Mouse (Mus musculus): Measurements from ENCODE around the gene Ece1. TPM values are rescaled to one million over a fixed set of nuclear protein-coding genes. Genes with fewer than 3 reads are reported as not detected.
"Not testable (repeated sequence)": the region's sequence is repeated elsewhere in the genome, so short reads cannot be mapped to it uniquely, and the experiment has no call there.

The Ece1 gene
- total RNA-seq, 2 experiments from 2014 or later: 55.7 to 67.8 TPM

DNA sequence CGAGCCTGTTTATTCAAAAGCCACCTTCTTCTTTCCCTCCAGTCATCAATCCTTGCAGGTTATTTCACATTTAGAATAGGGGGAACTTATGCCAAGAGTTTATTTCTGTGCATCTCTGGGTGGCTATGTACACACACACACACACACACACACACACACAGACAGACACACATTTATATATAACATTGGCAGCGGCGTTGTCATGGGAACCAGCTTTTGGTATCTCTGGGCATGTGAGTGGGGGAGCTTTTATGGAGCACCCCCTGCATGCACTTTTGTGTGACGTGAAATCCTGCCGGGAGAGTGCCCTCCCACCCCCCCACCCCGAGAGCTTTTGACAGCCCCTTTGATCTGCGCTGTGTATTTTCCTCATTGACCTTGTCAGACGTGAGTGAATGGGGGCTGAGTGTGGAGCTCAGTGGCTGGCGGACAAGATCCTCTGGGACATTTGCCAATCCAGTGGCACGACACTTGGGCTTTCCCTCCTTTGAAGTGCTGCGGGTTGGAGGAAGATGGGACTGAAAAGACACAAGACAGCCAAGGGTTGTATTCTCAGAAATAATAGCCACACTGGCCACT lies 117.1 kb downstream of the Ece1 start:
- not testable (repeated sequence) for DNase-seq (ENCODE audit: low spot score in 2 of 2)

DNA sequence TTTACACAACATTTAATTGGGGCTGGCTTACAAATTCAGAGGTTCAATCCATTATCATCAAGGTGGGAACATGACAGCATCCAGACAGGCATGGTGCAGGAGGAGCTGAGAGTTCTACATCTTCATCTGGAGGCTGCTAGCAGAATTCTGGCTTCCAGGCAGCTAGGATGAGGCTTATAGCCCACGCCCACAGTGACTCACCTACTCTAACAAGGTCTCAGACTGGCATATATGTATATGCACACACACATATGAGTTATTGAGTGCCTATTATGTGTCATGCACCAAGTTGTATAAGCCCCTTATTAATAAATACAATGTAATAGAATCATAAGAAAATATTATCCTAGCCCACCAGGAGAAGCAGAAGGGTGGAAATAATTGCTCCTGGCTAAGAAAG lies 120.8 kb downstream of the Ece1 start:
- DNase-seq (ENCODE audit: low spot score in 2 of 2): no peak

DNA sequence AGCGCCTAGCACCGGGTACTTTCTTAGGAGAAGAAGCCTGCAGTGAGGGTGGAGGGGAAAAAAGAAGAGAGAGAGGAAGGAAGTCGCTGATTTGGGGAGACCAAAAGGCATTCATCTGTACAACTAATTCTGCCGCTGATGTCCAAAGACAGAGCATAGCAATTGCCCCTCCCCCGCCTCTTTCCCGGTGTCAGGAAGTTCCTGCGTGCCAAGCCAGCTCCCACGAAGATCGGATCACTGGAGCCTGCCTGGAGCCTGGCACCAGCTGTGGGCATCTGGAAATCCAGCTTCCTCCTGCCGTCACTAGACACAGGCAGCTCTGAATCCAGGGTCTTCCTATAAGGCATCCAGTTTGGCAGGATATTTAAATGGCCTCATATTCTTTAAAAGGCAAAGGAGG lies 122.2 kb downstream of the Ece1 start:
- no peak for DNase-seq (ENCODE audit: low spot score in 2 of 2)

DNA sequence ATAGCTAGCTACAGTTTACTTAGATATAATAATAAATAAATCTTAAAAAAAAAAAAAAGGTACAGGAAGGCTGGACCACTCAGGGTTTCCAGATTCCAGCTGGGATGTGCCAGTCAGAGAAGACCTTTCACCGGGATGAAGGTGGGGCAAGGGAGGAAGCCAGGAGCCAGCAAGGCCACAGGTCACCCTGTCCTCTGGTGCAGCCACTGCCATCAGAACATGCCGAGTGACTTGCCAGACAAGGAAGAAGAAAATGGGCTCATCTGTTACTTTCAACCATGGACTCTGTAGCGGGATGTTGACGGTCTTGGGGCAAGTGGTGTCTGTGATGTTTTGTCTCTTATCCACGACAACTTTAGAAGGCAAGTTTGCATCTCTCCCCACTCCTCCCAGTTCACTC lies 122.7 kb downstream of the Ece1 start:
- DNase-seq (ENCODE audit: low spot score in 2 of 2): no peak

DNA sequence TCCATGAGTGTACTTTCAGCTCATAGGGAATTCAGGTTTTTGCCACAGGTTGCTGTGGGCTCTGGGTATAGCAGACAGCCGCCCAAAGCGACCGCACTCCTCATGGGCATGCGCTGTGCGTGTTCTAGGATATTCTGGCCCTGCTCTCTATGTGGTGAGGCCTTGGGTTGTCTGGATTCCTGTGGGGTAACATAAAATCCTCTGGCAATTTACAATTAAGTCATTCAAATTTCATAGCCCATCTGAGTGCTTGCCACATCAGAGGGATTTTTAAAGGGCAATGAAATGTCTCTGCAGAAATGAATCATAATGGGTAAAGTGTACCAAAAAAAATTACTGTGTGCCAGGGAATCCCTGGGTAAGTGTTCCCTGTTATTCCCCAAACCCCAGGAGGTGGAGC lies 127.4 kb downstream of the Ece1 start:
- DNase-seq (ENCODE audit: low spot score in 2 of 2): no peak

DNA sequence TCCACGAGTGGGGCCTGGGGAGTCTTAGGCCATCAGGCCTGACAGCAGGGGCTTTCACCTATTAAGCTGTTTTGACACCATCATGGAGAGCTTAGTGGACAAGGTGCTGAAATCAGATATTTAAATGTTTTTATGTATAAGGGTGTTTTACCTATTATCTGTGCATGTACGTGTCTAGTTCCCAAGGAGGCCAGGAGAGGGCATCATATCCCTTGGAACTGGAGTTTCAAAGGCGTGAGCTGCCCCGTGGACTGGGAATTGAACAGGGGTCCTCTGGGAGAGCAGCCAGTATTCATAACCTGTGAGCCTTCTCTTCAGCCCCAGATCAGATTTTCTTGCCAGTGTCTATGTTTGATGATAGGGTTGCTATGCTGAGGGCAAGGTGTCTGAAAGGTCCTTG lies 128.4 kb downstream of the Ece1 start:
- DNase-seq (ENCODE audit: low spot score in 2 of 2): no peak

DNA sequence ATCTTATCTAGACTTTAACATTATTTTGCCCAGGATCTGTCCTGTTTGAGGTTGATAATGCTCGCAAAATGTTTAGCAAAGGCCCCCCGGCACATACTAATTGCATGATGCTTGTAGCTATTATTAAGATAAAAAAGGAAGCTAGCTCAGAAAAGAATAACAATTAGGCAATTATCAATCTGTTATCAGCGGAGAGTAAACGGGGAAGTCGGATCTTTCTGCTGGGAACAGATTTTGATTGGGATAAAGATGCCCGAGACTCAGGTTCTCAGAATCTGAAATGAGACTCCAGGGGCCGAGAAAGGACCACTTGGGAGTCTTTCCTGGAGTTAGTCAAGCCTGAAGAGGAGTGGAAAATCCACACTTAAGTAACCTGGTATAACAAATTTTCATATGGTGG lies 129.2 kb downstream of the Ece1 start:
- no peak for DNase-seq (ENCODE audit: low spot score in 2 of 2)

DNA sequence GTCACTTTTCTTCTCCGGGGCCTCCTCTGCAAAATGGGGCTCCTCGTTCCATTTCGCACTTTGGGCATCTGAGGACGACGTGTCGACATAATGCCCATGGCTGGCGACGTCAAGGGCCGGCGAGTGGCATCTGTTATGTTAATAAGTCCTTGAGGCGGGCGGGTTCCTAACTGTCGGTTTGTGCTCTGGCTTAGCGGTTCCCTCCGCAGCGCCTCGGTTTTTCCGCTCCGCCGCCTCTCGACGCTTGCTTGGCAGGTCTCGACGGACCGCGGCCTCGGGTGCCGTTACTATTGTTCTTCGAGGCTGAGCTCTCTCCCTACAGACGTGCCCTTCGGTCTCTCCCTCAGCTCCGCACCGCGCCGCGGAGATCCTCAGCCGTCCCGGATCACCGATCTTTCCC lies 130.9 kb downstream of the Ece1 start, which contains the start of gene Eif4g3:
TSS of gene Eif4g3 (plus strand) at position 133 of the 400 bp plus-strand sequence.
- no peak for DNase-seq (ENCODE audit: low spot score in 2 of 2)

DNA sequence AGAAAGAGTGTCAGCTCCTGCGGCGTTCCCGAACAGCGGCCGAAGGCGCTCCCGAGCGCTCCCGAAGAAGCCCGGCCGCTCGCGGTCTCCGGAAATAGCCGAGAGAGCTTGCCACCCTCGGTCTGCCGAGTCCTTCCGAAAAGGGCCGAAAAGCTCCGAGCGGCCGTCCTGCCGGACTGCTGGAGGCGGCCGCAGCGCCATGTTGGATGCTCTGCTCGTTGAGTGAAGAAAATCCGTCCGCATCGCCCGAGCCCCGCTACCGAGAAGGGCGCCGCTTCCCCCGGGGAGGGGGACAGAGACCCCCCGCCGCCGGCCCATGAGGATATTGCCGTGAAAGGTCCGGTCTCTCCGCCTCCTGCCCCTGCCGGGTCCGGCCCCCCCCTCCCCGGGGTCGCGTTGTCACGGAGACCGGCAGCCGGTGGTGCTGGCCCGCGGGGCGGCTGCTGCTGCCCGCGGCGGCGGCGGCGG lies 131.3 kb downstream of the Ece1 start:
- peak; percentile 100 for DNase-seq (ENCODE audit: low spot score in 2 of 2)

DNA sequence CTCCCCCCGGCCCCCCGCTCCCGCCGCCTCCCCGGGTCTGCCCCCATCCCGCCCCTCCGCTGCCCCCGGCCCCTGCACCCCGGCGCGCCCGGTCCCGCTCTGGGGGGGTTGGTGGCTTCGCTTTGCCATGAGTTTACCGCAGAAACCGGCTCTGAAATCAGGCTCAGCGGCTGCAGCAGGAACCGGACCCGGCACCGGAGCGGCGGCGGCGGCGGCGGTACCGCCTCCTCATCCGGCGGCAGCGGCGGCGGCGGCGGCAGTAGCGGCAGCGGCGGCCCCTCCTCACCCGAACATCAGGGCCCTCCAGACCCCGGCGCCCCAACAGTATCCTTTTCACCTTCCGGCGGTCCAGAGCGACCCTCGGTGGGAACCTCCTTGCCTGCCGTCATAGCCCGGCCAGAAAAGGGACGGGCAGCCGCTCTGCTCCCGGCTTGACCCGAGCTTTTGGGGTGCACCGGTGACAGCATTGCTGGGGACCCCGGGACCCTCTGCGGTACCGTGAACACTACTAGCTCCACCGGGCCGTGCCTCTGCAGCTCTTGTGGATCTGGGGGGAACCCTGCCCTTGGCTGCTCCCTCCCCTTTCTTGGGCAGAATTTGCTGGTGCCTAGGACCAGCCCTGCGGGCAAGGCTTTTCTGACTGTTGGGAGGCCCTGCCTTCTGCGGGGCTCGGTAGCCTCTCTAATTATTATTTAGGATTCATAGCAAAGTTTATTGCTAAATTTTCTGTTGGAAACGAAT lies 132.0 kb downstream of the Ece1 start:
- peak; percentile 55 to 57 for DNase-seq (ENCODE audit: low spot score in 2 of 2)

DNA sequence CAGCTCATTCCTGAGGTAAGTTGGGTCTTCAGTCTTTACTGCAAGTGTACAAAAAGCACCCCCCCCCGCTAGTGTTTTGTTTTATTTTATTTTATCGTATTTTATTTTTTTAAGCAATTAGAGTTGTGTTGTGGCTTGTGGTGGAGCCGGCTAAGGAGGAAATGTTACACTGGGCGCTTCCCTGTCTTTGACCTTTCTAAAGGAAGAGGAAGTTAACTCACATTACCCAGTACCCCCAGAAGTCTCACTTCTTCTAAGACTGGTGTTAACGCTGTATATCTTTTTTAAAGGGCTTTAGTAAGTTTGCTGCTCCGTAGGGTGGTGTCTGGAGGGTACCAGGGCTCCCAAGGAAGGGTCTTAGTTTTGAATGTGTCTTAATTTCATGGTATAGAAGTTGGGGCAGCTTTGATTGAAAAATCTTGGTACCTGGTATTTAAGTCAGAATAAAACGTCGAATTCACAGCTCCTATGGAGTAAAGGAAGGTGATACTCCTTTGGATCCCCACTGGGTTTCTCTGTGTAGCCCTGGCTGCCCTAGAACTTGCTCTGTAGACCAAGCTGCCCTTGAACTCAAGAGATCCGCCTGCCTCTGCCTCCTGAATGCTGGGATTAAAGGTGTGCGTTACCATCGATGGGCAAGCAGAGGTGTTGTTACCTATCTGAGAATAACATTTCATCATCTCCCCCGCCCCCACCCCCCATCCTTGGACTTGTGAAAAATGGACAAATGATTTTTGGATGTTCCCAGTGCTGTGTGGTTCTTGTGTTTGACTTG lies 132.7 kb downstream of the Ece1 start:
- DNase-seq (ENCODE audit: low spot score in 2 of 2): no peak

DNA sequence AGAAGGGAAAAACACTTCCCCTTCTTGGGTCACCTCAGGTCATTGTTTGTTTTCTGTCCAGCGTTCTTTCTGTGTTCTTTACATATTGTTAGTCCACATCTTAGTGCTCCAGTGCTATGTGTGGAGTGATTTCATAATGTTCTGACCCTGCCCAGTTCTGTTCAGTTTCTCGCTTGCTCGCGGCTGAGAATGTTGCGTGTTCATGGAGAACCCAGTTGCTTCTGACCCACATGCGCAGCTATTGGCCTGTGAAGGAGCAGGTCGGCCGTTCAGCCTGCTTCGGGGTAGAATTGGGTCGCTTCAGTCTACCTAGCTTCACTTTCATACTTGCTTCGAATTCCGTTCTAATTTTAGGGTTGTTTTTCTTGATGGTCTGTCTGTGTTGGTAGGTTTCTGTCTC lies 133.4 kb downstream of the Ece1 start:
- no peak for DNase-seq (ENCODE audit: low spot score in 2 of 2)

DNA sequence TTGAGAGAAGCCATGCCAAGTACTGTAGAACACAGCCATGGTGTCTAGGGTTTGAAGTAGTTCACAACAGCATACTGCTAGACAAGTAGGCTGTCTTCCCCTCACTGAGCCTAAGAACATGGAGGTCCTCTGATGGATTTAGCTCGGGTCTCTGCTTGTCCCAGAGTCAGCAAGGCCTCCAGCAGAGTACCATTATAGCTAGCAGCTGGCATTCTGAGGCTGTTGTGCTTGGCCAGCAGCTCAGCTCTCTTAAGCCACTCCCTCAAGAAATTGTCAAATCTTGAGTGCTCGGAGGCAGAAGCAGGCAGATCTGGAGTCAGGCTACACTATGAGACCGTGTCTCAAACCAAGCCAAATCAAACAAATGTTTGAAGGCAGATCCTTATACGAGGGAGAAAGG lies 136.2 kb downstream of the Ece1 start:
- no peak for DNase-seq (ENCODE audit: low spot score in 2 of 2)

DNA sequence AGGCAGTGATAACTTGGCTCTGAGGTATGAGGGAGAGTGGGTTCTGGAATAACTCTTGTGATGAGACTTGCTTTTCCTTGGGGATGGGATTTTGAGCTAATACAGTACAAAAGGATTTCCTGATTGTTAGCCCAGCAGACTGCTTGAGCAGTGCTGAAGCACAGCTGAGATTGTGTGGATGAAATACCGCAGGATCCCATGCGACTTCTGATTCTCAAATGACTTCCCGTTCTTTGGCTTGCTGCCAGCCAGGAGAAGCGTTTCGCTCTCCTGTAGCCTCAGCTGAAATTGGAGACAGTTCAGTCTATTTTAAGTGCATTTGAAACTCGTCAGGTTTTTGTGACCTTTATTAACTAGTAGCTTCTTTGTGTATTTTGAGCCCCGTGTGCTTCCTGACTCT lies 138.6 kb downstream of the Ece1 start:
- DNase-seq (ENCODE audit: low spot score in 2 of 2): no peak

DNA sequence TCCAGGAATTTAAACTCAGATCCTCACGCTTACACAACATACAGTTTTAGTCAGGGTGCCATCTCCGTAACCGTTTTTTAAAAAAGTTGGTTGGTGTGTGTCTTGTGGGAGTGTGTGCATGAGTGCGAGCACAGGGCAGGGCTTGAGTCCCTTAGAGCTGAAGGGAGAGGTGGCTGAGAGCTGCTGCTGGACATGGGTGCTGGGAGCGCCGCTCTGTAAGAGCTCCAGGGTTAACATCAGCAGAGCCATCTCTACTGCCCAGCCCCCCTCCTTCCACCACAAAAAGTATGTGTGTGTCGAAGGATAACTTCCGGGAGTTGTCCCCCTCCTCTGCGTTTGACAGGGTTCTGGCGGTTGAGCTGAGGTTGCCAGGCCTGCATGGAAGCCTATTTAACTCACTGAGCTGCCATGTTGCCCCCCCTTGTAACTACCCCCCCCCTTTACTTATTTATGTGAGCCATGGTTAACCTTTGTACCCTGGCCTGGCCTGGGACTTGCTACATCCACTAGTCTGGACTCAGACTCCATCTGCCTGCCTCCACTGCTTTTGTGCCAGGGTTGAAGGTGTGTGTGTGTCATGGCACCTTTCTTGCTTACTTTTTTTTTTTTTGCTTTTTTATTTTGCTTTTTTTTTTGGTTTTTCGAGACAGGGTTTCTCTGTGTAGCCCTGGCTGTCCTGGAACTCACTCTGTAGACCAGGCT lies 142.0 kb downstream of the Ece1 start:
- DNase-seq (ENCODE audit: low spot score in 2 of 2): no peak

DNA sequence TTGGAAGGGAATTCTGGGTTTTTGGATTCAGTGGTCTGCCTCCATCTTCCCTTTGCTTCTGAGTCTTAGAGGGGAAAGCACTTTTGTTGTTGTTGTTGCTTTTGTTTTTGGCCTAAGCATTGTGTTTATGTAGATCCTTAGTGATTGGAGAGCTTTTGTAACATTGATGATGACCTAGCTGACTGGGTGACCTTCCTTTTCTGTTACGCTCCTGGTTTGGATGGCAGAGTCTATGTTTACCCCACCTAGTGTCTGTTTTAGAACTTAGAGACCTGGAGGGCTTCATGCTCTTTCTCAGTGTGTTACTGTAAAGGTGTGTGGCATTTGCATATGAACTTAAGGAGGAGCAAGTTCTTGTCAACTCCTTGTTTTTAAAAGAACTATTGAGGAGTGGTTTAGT lies 143.7 kb downstream of the Ece1 start:
- DNase-seq (ENCODE audit: low spot score in 2 of 2): no peak

DNA sequence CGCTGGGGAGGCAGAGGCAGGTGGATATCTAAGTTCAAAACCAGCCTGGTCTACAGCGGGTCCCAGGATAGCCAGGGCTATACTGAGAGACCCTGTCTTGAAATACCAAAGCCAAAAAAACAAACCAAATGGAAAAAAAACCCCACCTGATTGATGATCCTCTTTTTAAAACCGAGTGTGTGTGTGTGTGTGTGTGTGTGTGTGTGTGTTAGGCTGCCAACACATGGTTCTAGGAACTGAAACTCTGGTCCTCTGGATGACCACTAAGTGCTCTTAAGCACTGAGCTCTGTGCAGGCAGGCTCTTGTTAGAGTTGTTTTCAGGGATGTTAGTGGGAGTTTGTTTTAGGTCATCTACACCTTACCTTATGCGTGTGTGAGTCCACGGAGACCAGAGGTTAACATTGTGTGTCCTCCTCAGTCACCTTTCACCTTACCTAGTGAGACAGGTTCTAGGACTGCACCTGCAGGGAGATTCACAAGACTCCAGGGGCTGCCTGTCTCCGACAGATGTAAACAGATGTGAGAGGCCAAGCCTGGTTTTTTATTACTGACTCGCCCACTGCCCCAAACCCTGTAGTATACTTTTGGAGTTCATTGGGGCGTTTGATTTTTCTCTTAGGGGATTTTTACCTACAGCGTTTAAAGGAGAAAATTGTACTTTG lies 145.0 kb downstream of the Ece1 start:
- DNase-seq (ENCODE audit: low spot score in 2 of 2): no peak

DNA sequence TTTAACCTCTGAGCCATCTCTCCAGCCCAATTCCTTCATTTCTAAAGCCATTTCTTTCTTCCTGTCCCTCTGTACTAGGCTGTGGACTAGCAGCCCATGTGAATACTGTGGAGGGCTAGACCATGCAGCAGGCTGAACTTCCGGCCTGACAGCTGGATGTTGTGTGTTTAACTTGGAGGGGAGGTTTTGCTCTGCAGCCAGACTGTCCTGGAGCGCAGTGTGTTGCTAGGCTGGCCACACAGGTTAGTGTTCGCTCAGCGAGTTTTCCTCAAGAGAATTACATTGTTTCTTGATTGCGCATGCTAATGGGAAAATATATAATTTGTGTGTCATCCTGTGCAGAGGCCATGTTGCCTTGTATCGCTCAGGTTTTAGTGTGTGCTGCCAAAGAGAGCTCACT lies 146.6 kb downstream of the Ece1 start:
- no peak for DNase-seq (ENCODE audit: low spot score in 2 of 2)

DNA sequence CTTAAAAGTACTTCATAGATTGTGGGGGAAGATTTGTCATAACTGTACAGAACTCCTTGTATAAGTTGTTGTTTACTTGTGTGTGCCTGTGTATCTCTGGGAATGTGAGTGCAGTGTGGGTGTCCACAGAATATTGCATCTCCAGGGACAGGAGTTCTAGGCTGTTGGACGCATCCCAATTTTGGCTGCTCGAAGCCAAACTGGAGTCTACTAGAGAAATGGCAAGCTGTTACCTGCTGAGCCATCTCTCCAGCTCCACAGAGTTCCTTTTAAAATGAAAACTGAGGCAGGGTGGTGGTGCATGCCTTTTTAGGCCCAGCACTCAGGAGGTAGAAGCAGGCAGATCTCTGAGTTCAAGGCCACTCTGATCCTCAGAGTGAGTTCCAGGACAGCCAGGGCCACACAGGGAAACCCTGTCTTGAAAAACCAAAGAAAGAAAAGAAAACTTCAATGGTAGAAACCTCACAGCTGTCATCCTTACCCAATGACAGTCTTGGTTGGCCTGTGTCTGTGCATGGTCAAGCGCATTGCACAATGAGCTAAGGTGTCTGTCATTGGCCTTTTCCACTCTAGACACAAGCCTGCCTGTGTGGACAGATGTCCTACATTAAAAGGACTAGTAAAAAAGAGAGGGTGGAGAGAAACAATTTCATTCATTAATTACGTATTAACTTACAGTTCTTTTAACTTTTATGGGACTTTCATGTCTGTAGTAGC lies 147.9 kb downstream of the Ece1 start:
- DNase-seq (ENCODE audit: low spot score in 2 of 2): no peak

DNA sequence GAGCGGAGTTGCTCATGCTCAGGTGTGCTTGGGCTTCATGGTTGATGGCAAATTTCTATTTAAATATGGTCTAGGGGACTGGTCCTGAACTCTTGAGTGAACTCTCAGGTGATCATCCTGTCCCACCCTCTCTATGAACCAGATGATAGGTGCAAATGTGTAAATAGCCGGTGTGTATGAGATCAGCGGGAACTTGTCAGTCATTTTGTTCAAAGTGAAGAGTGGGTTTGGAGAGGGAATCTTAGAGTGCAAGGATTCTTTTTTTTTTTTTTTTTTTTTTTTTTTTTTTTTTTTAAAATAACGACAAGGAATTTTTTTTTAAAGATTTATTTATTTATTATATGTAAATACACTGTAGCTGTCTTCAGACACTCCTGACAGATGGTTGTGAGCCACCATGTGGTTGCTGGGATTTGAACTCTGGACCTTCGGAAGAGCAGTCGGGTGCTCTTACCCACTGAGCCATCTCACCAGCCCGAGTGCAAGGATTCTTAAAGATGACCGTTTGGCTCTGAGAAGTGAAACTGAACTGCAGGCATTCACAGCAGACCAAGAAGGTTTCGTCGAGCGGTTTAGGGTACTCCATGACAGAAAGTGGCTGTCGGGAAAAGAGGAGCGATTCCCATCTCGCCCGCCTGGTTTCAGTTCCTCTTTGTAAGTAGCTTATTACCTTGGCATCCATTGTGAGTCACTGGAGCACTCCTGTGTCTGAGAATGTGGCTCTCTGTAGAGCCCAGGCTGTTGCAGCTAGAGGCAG lies 151.9 kb downstream of the Ece1 start:
- no peak for DNase-seq (ENCODE audit: low spot score in 2 of 2)

Measured in layer of hippocampus, postnatal 10 days (tissue).